Mouse (Mus musculus): ENCODE data around the gene Myb.

DNA sequence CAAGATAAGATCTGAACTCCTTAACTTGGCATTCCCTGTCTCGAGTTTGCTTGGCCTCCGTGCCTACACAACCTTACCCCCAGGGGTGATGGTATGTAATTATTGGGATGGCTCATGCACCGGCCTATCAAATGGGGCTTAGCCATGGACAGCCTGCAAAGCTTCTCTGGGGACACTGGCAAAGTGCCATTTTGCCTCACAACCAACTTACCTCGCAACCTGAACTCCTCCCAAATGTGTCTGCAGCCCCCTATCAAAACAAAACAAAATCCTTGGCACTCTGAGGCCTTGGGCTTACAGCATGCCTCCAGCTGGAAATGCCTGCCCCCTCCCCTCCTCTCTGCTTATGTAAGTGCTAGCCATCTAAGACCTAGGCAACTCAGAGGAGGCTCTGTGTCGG lies 6.4 kb upstream of the Myb start:
- TF ChIP-seq HCFC1 (IDR thresholded peaks at IDR 0.05; ENCODE audit: borderline replicate concordance, insufficient read depth, low read length) = no peak
- TF ChIP-seq MAFK (IDR thresholded peaks at IDR 0.05; ENCODE audit: insufficient read depth, low read depth, low read length) = no peak
- no peak for TF ChIP-seq CHD2 (IDR thresholded peaks at IDR 0.05; ENCODE audit: low read depth, low read length)
- TF ChIP-seq ZC3H11A (IDR thresholded peaks at IDR 0.05; ENCODE audit: borderline replicate concordance, low read depth, low read length) = no peak
- no peak for TF ChIP-seq ZNF384 (IDR thresholded peaks at IDR 0.05; ENCODE audit: low read depth, low read length)
